Mouse (Mus musculus) midbrain, embryonic 16.5 days (tissue): ENCODE measurements around the gene Snorc. TPM values are rescaled to one million over a fixed set of nuclear protein-coding genes. Genes with fewer than 3 reads are reported as not detected.
A peak's percentile ranks its signal among the peaks of the same experiment; 100 is the strongest.
"Not testable (repeated sequence)": the region's sequence is repeated elsewhere in the genome, so short reads cannot be mapped to it uniquely, and the experiment has no call there.

Source experiments
- ATAC-seq: fragments of 200-750 bp; cut with Nextera tagmentation; 2 replicates; pipeline ENCODE4 v1.8.0; 2017; ENCODE audit warnings: moderate TSS enrichment
- H3K27ac ChIP-seq: fragments of 300-500 bp; sonication (generic); 2 replicates; pipeline ENCODE4 v1.5.1; 2014; ENCODE audit warnings: mild to moderate bottlenecking, low read length, mixed read lengths
- H3K27me3 ChIP-seq: fragments of 300-500 bp; sonication (generic); 2 replicates; pipeline ENCODE4 v1.6.1; 2014; ENCODE audit warnings: low read depth, low read length, mixed read lengths; ENCODE audit not compliant: control insufficient read depth, insufficient read depth
- H3K36me3 ChIP-seq: fragments of 300-500 bp; sonication (generic); 2 replicates; pipeline ENCODE4 v1.6.1; 2014; ENCODE audit warnings: mild to moderate bottlenecking, low read length, moderate library complexity, mixed read lengths; ENCODE audit not compliant: control insufficient read depth, insufficient read depth
- H3K4me1 ChIP-seq: fragments of 300-500 bp; sonication (generic); 2 replicates; pipeline ENCODE4 v1.6.1; 2014; ENCODE audit warnings: mild to moderate bottlenecking, low read length, mixed read lengths; ENCODE audit not compliant: control insufficient read depth, insufficient read depth
- H3K4me2 ChIP-seq: fragments of 300-500 bp; sonication (generic); 2 replicates; pipeline ENCODE4 v1.6.1; 2014; ENCODE audit warnings: mild to moderate bottlenecking, low read length, mixed read lengths
- H3K4me3 ChIP-seq: fragments of 300-500 bp; sonication (generic); 2 replicates; pipeline ENCODE4 v1.5.1; 2014; ENCODE audit warnings: low read depth, mild to moderate bottlenecking, low read length, moderate library complexity, mixed read lengths
- H3K9ac ChIP-seq: fragments of 300-500 bp; sonication (generic); 2 replicates; pipeline ENCODE4 v1.6.1; 2014; ENCODE audit warnings: low read depth, low read length, mixed read lengths
- H3K9me3 ChIP-seq: fragments of 300-500 bp; sonication (generic); replicated peaks from 2 replicates; pipeline ENCODE4 v1.6.1; 2014; ENCODE audit warnings: mild to moderate bottlenecking, low read length, mixed read lengths; ENCODE audit not compliant: control insufficient read depth, poor library complexity, severe bottlenecking
- WGBS: fragments of 180-500 bp; shearing (Covaris S2); extraction: QIAGEN DNeasy Blood & Tissue Kit; methylation state at CpG from one replicate; pipeline ENCODE4 v1.1.7; 2014; 5-methylcytosine and 5-hydroxymethylcytosine counted together
- polyA plus RNA-seq: library from polyadenylated mRNA; unstranded; fragments of >200 nt; fragmentation: Nextera tagmentation; extraction: Ambion mirVana; gene quantifications from 2 replicates; pipeline ENCODE4 v1.2.1, GENCODE M21; 2015

The Snorc gene
- polyA plus RNA-seq: 0.51 and 1.0 TPM in 2 replicates

DNA sequence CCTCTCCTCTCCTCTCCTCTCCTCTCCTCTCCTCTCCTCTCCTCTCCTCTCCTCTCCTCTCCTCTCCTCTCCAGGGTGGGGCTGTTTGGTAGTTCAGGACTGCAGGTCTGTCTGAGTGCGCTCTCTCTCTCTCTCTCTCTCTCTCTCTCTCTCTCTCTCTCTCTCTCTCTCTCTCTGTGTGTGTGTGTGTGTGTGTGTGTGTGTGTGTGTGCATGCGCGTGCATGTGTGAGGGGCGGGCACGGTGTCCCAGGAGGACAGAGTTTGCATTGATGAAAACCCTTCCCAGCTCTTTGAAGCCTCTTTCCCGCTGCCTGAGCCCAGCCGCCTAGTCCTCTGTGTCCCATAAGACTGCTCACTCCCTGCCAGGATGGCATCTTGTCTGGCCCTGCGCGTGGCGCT lies at the start of gene Snorc:
TSS of gene Snorc (plus strand) at position 301 of the 400 bp plus-strand sequence.
- not testable (repeated sequence) for ATAC-seq, H3K27ac ChIP-seq, H3K9ac ChIP-seq, H3K4me3 ChIP-seq, H3K36me3 ChIP-seq, H3K4me1 ChIP-seq, H3K27me3 ChIP-seq, H3K4me2 ChIP-seq, H3K9me3 ChIP-seq
- WGBS: 27% methylated on average over 6 of the region's 10 CpGs

DNA sequence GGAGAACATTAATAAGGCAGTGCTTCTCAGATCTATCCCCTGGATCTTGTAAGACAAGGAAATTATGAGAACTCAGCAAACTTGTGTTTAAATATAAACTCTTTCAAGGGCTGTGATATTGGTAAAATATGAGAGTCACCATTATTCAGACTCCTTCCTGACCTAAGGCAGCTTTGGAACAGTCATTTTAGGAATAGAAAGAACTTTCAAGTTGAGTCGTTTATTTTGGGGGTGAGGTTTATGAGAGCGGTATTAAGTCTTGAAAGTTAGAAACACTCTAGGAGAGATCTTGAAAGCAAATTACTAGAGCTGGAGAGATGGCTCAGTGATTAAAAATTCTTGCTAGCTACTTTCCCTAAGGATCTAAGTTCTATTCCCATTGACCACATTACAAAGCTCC lies 34.9 kb upstream of the Snorc start:
- Histone ChIP-seq H3K4me3 (no peak overlapping the region), H3K27ac (no peak overlapping the region), H3K36me3 (peaks cover 40% of the 10 kb centered on the region), H3K4me1 (no peaks in the 10 kb centered on the region), H3K27me3 (no peaks in the 10 kb centered on the region), H3K4me2 (no peak overlapping the region), H3K9me3 (no peaks in the 10 kb centered on the region), H3K9ac (no peak overlapping the region)
- WGBS: 90% methylated on average over 2 of the region's 2 CpGs
- no peak for ATAC-seq

DNA sequence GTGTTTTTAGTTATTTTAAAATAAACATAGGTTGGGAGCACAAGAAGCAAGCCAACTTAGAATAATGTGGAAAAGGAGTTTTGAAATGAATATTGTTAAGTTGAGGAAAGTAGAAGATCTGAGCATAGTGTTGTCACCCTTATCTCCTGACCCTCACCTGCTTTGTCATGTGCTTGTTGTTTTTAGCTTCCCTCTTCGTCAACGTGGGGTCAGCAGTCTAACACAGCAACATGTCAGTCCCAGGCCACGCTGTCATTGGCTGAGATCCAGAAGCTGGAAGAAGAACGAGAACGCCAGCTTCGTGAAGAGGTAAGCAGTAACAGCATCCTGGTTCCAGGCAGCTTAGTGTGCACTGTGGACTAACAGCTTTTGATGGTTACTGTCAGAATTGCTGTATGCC lies 33.5 kb upstream of the Snorc start:
- H3K4me3 ChIP-seq: no peak overlapping the region
- no peak overlapping the region for H3K9ac ChIP-seq
- no peaks in the 10 kb centered on the region for H3K27me3 ChIP-seq
- H3K27ac ChIP-seq: no peak overlapping the region
- no peaks in the 10 kb centered on the region for H3K4me1 ChIP-seq
- no peak for ATAC-seq
- no peak overlapping the region for H3K4me2 ChIP-seq
- no peaks in the 10 kb centered on the region for H3K9me3 ChIP-seq
- H3K36me3 ChIP-seq: peaks cover 46% of the 10 kb centered on the region
- WGBS: 86% methylated on average over 6 of the region's 6 CpGs

DNA sequence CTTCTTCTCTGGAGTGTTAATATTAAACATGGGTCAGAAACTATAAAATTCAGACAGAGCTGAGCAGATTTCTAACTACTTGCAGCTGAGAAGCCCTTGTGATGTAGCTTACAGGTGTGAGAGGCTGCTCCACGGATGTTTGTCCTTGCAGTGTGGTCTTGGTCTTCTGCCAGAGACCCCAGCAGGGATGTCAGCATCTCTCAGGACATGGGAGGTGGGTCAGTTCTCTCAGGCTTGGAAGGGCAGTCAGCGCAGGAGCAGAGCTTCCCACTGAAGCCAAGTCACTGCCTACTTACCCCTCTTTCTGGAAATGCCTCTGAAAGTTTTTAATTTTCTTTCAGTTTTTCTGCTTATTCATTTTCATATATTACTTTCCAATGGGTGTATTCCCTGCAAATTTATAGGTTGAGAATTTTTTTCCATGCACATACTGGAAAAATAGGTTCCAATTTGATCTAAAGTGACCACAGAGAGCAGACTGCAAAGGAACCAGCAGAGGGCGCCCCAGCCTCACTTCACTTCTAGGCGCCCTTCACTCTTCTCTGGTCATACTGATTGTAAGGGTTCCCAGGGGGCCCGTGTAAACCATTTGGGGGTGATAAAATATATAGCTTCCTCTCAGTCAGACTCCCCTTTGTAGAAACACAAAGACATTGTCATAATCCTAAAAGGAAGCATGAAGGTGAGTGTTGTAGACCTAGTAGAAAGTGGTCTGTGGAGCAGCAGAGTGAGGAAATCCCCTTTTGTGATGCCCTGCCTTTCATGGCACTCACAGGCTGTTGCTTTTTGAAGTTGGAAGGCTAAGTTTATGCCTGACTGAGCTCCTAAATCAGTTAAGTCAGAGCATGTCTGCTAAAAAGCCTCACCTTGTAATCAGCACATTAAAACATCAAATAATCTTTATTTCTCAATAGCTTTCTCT lies 22.6 kb upstream of the Snorc start:
- H3K27me3 ChIP-seq: no peaks in the 10 kb centered on the region
- H3K9me3 ChIP-seq: no peaks in the 10 kb centered on the region
- peak; percentile 56; the same call in 1 of the 2 replicates for ATAC-seq
- no peaks in the 10 kb centered on the region for H3K4me1 ChIP-seq
- H3K9ac ChIP-seq: no peak overlapping the region
- H3K4me3 ChIP-seq: no peak overlapping the region
- H3K27ac ChIP-seq: no peak overlapping the region
- H3K36me3 ChIP-seq: peaks cover 28% of the 10 kb centered on the region
- WGBS: 39% methylated on average over 5 of the region's 5 CpGs
- H3K4me2 ChIP-seq: no peak overlapping the region

DNA sequence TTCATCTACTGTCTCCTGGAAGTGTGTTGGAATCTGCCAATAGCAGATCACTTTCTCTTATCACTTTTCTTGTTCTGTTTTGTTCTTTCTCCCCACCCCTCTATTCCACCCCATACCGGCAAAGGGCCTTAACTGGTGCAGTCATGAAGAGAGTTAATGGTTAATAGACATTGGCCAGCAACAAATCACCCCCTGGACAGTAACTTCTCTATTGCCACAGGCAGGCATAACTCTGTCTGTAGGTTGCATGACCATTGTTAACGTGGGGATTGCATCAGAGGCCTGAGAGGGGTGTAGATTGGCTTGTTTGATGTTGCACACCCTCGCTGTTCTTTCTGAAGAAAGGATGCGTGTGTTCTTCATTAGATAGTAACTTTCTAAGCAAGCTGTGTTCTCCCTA lies 20.6 kb upstream of the Snorc start:
- no peak for ATAC-seq
- Histone ChIP-seq H3K4me1 (no peaks in the 10 kb centered on the region), H3K9ac (no peak overlapping the region), H3K4me2 (no peak overlapping the region), H3K27ac (no peak overlapping the region), H3K4me3 (no peak overlapping the region), H3K36me3 (peaks cover 23% of the 10 kb centered on the region), H3K9me3 (no peaks in the 10 kb centered on the region), H3K27me3 (no peaks in the 10 kb centered on the region)
- WGBS: 94% methylated on average over 4 of the region's 4 CpGs

DNA sequence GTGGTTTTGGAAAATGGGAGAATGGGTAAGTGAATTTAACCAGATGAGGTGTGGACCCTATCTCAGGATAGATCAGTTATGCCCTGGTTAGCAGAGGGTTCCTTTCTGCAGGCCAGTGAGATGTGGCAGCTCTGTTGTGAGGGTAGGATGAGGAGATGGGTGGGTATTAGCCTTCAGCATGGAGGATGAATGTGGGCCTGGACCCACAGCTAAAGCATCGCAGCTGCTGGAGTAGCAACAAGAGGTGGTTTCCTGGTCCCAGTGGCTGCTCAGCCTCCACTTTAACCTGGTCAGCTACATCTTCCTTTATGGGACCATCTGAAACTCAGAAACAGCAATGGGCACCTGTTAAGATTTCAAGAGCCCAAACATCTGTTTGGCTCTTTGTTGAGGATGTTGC lies 13.6 kb upstream of the Snorc start:
- Histone ChIP-seq H3K36me3 (no peaks in the 10 kb centered on the region; the same call in 1 of the 2 replicates), H3K4me2 (no peak overlapping the region), H3K4me3 (no peak overlapping the region), H3K27me3 (no peaks in the 10 kb centered on the region), H3K9me3 (no peaks in the 10 kb centered on the region), H3K27ac (no peak overlapping the region), H3K9ac (no peak overlapping the region), H3K4me1 (no peaks in the 10 kb centered on the region)
- ATAC-seq: no peak
- 96% methylated on average over 1 of the region's 1 CpGs for WGBS

DNA sequence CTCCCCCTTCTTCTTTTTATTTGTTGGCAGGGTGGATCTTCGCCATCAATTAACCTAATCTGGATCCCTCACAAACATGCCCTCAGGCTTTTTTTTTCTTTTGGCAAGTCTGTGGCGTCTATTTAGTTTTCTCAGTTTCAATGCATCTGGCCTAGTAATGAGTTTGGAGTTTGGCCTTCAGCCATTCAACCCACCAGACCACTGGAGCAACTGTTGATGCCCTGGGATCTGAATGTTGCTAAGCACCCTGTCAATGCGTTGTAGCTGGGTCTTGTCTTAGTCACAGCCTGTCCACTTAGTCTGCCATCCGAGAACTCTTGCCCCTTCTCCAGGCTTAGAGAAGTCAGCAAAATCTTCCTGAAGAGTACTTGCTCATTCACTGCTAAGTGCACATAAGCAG lies 12.0 kb upstream of the Snorc start:
- H3K27me3 ChIP-seq: no peaks in the 10 kb centered on the region
- H3K4me2 ChIP-seq: no peak overlapping the region
- H3K4me1 ChIP-seq: no peaks in the 10 kb centered on the region
- no peaks in the 10 kb centered on the region for H3K9me3 ChIP-seq
- no peak for ATAC-seq
- no peaks in the 10 kb centered on the region for H3K36me3 ChIP-seq
- H3K27ac ChIP-seq: no peak overlapping the region
- H3K4me3 ChIP-seq: no peak overlapping the region
- no peak overlapping the region for H3K9ac ChIP-seq
- 84% methylated on average over 4 of the region's 4 CpGs for WGBS

DNA sequence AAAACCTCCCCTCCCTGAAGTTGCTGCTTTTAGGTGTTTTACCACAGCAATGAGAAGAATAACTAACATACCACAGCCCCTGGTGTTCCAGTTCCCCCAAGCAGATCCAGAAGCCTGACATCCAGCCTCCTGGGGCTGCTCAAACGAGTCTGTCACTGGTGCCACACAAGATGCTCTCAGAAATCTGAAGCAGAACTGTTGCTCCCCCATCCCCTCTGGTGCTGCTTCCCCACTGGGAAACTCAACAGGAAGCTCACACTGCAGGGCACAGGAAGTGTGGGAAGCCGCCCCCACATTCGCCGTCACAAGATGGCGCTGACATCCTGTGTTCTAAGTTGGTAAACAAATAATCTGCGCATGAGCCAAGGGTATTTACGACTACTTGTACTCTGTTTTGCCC lies 10.2 kb upstream of the Snorc start:
- not testable (repeated sequence) for H3K4me2 ChIP-seq, H3K9ac ChIP-seq, H3K4me1 ChIP-seq, H3K36me3 ChIP-seq, H3K9me3 ChIP-seq, ATAC-seq, H3K27ac ChIP-seq, H3K27me3 ChIP-seq, H3K4me3 ChIP-seq
- WGBS: 91% methylated on average over 5 of the region's 7 CpGs

DNA sequence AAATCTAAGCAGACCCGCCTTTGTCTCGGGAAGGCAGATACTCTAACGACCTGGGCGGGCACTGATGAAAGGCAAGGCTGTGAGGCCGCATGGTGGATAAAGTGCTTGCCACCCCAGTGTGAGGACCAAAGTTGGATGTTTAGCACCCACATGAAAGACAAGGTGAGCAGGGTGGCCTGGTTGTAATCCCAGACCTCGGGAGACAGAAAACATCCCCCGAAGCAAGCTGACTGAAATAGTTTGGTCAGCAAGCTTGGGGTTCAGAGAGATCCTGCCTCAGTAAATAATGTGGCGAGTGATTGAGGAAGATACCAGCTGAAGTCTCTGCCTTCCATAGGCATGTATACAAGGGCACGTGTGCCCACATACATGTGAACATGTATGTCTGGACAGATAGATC lies 2.6 kb upstream of the Snorc start:
- H3K4me2 ChIP-seq: no peak overlapping the region
- H3K9ac ChIP-seq: no peak overlapping the region
- no peaks in the 10 kb centered on the region for H3K27me3 ChIP-seq
- 88% methylated on average over 9 of the region's 9 CpGs for WGBS
- no peaks in the 10 kb centered on the region for H3K9me3 ChIP-seq
- no peaks in the 10 kb centered on the region for H3K4me1 ChIP-seq
- ATAC-seq: no peak
- no peak overlapping the region for H3K27ac ChIP-seq
- H3K4me3 ChIP-seq: no peak overlapping the region
- H3K36me3 ChIP-seq: no peaks in the 10 kb centered on the region
